Mouse (Mus musculus) layer of hippocampus, adult 8-10 months (tissue): ENCODE measurements around the gene Acp4. TPM values are rescaled to one million over a fixed set of nuclear protein-coding genes. Genes with fewer than 3 reads are reported as not detected.
A peak's percentile ranks its signal among the peaks of the same experiment; 100 is the strongest.
"Not testable (repeated sequence)": the region's sequence is repeated elsewhere in the genome, so short reads cannot be mapped to it uniquely, and the experiment has no call there.

ENCODE experiments used
- DNase-seq, 2 experiments: peaks; one replicate each; pipeline ENCODE4 v3.0.0; 2022; ENCODE audit warnings: low spot score in 2 of 2
- total RNA-seq, 4 experiments: library from RNA; stranded (reverse); gene quantifications; 2 replicates each; pipeline ENCODE4 v1.2.4; 2022

Gene Acp4
- total RNA-seq, 4 experiments from 2014 or later: not detected

DNA sequence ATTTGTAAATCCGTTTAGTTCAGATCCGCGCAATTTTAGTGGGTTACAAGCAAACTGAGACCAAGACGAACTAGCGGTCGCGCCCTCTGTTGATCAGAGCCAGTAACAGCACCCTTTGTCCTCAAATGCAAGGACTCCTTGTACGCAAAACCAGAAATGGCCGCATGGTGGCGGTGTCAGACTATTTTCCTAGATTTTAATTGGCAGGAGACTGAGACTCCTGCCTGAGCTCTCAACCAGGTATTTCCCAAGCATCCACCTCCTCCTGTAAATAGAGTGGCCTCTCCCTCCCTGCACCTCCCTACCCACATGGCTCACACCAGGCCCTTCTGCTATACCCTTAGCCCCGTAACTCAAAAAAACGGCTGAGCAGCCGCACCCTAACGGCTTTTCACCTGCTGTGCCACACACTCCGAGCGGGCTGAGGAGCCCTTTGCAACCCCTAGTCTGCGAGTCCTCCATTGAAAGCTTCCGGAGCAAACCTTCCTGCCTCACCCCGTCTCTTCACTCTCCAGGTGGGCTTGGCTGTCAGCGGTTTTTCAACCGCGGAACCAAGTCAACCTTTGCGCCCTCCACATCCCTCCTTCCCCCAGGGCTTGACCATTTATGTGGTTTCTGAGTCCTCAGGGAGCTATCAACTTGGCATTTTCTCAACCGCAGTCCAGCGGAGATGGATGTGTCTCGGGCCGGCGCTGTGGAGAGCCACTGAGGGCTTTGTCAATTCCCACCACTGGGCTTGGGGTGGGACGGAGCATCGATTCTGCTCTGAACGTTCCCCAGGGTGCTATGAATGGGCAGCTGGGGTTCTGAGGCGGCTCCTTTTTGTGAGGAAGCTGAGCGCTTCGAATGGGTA is 5.8 kb upstream of the Acp4 start:
- DNase-seq: peak; percentile 91 to 98

- DNase-seq: no peak
These were observed 4.0 kb upstream of the Acp4 start, which contains the start of gene Gm15517 for GRCm38 (mm10) chr7:44261147-44261546. Gm15517 (plus strand) TSS chr7:44261447.

DNA sequence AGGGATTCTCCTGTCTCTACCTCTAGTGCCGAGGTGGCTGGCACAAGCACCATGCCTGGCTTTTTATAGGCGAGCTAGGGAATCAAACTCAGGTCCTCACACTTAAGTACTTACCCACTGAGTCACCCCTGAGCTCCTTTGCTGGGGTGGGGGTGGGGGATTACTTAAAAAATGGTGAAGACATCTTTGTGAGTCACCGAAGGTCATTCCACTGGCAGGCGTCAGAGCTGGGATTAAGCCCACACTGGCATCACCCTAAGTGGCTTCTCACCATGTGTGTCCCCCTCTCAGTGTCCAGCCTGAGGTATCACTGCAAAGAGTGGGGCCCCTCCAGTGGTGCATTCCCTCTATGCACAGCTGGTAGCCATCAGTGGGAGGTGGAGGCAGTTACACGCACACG is 3.2 kb upstream of the Acp4 start:
- no peak for DNase-seq

GRCm38 (mm10) chr7:44254930-44255329 is 2.2 kb downstream of the Acp4 start:
- no peak for DNase-seq

- no peak for DNase-seq
These were observed 4.1 kb downstream of the Acp4 start for GRCm38 (mm10) chr7:44253023-44253616.

DNA sequence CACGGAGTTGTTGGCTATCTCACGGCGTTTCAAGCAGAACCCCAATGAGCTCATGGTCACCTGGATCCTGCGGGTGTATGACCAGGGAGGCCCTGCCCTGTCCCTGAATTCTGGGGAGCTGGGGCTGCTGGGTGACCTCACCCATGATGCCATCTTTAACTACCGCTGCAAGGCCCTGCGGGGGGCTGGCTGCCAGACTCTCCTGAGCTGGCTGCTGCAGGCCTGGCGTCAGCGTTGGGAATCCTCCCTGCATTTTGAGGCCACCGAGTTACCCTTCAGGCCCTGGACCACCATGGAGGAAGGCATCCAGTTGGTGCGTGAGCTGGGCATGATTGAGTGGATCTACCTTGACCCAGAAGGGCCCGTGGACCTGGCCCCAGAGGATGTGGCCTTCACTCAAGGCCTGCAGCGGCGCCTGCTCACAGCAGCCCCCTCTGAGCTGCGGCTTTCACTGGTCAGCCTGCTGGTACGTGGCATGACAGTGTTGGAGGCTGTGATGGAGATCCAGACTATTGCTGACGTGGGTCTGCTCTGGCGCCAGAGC is 6.4 kb downstream of the Acp4 start:
- not testable (repeated sequence) for DNase-seq

DNA sequence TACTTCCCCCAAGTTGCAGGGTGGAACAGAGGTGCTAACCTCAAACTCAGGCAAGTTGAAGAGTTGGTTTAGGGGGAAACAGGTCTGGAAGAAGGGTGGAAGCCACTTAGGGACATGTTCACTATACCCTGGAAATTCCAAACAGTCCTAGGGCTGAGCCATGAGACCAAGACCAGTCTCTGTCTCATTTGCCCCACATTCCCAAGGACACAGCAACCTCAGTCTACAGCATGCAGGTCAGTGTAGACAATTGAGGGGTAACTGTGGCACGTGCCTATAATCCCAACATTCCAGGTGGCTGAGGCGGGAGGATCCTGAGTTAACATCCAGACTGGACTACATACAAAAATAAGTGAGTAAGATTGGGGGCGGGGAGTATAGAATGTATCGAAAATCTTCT is 7.9 kb downstream of the Acp4 start:
- DNase-seq: no peak

- DNase-seq: no peak
These were observed 9.2 kb downstream of the Acp4 start for GRCm38 (mm10) chr7:44247971-44248370.

GRCm38 (mm10) chr7:44246984-44247470 is 10.2 kb downstream of the Acp4 start:
- peak in 1 of 2 experiments; percentile 52 for DNase-seq

DNA sequence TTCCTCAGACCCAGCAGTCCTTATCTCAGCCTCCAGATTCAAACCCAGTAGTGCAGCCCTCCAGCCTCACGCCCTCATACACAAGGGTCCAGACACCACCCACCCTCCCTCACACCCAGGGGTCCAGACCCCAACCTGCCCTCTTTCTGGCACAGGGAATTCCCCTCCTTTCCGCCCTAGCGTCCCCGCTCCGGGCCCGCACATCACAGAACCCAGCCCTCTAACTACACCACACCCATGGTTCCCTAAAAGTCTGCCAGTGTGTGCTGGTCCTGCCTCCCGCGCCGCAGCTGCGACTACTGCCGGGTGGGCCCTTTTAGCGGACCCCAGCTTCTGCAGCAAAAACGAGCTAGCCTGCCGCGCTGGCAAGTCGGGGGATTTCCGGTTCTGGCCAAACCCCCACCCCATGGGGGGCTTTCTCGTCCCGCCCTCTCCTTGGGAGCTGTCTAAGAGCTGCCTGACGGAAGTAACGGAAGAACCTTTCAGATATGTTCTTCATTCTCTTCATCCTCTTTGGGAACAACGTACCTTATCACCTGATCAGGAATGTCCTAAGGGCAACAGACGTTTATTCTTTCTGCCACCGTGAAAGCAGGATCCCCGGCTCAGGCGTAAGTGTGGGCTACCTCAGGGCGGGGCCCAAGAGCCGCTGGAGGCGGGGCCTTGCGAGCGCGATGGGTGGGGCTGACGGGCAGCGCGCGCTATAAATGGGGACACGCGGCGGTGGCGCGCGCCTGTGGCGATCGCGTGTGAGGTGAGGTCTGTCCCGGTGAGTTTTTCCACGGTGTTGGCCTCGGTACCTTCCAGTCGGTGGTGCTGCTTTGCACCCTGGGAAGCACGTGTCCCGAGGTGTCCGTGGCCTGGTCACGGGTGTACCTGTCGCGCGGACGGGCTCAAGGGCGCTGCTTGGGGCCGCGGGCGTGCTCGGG is 10.9 kb downstream of the Acp4 start, which contains the start of the genes 1700028J19Rik and 2410002F23Rik:
Gene 1700028J19Rik, minus strand, starts transcription at position 641 of the 929 bp plus-strand sequence.
Gene 2410002F23Rik, plus strand, starts transcription at position 668 of the 929 bp plus-strand sequence.
- peak; percentile 86 to 92 for DNase-seq

DNA sequence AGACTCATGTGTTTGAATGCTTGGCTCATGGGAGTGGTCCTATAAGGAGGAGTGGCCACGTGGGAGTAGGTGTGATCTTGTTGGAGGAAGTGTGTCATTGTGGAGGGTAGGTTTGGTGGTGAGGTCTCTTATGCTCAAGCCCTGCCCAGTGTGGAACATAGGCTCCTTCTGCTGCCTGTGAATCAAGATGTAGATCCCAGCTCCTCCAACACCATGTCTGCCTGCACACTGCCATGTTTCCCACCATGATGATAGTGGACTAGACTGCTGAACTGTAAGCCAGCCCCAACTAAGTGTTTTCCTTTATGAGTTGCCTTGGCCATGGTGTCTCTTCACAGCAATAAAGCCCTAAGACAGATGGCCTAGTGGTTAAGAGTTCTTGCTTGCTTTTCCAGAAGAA is 13.1 kb downstream of the Acp4 start:
- no peak for DNase-seq

DNA sequence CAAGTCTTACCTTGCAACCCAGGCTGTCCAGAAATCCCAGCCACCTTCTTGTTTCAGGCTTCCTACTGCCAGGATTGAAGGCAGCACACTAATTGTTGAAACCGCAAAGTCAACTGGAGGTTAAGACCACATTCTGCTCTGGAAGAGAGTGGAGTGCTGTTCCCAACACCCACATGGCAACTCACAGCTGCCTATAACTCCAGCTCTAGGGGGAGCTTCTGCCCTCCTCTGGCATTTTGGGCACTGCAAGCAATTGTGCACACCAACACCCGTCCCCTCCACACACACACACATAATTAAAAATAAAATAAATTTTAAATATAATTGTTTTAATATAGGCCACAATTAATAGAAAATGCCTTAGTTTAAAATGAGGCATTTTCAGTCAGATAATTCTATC is 16.0 kb downstream of the Acp4 start:
- DNase-seq: no peak

- DNase-seq: no peak
These were observed 16.5 kb downstream of the Acp4 start for GRCm38 (mm10) chr7:44240712-44241111.

GRCm38 (mm10) chr7:44239913-44240312 is 17.3 kb downstream of the Acp4 start:
- no peak for DNase-seq

GRCm38 (mm10) chr7:44235909-44236308 is 21.3 kb downstream of the Acp4 start, which contains the start of gene Gm36864:
Gm36864 (plus strand) TSS chr7:44236177.
- DNase-seq: no peak

DNA sequence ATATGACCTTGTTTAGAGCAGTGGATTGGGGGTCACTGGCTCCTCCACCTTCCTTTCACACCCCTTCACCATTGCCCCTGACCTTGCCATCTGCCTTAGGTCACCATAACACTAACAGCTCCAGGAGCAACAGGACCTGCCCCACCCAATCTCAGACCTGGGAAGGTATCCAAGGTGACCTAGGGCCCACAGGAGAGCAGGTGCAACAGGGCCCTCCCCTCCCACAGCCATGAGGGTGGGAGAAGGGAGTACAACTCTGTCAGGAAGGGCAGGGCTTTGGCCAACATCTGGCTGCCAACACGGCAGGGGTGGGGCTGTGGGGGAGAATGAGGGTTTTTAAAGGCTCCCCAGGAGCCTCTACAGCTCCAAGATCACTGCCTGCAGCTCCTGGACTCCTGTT is 32.1 kb downstream of the Acp4 start, which contains the start of gene Klk1:
Gene Klk1, plus strand, starts transcription at position 285 of the 400 bp plus-strand sequence.
- DNase-seq: no peak

DNA sequence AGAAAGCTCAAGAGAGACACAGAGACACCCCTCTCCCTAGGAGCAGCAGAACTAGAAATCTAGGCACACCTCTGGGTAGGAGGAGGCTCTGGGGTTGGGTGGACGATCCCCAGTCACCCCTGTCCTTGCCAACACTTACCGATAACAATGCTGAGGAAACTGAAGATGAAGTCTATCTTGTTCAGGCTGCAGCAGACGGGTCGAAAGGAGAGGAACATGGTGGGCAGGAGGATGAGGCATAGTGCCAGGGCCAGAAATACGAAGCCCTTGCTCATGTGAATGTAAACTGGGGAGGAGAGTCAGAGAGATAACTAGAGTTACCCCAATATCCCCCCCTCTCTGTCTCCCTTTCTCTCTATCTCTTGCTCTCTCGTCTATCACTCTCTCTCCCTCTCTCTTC is 34.8 kb downstream of the Acp4 start:
- DNase-seq: not testable (repeated sequence)

DNA sequence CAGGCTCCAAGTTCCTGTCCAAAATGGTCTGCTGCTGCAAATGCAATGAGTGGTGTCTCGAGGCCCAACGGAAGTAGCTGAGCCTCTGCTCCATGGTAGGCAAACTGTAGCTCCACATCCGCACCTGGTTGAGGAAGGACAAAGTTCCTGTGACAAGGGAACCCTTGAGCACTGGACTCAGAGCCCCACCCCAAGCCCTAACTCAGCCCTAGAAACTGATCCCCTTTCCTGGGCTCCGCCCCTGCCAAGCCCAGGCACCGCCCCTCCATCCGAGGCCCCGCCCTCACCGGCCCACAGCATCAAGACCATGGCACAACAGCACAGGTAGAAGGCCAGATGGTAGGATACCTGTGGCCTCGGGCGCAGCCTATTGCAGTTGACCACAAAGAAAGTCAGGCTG is 35.6 kb downstream of the Acp4 start:
- DNase-seq: not testable (repeated sequence)

DNA sequence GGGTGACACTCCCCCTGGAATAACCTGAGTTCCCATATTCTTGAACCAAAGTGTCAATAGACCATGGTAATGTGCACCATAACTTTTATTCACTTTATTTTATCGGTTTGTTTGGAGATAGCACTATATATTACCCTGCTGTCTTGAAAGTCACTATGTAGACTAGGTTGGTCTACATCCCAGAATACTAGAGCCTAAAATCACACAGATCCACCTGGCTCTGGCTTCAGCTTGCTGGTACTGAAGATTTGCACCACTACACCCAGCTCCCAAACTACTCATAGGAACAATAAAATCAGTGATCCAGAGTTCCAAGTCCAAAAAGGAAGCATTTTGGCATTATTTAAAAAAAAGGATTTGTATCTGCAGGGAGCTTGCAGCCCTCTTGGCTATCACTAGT is 41.5 kb downstream of the Acp4 start, which contains the start of gene Klk1b5:
Gene Klk1b5, plus strand, starts transcription at position 301 of the 400 bp plus-strand sequence.
- no peak for DNase-seq

DNA sequence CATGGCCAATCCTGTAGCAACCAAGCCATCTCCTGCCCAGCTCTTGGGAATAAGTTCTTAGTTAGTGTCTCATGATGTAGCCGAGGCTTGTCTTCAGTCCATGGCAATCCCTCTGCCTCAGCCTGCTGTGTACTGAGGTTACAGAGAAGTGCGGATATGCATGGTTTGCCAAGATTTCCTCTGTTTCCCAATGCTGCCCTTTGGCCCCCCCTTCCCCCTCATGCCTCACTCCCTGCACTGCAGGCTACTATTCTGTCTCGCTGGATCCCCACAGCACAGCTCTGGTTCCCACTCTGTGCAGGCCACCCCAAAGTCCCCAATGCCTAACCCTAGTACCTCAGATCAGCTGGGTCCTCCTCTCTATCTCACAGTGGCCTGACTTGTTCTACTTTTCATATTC is 48.9 kb downstream of the Acp4 start:
- DNase-seq: no peak

DNA sequence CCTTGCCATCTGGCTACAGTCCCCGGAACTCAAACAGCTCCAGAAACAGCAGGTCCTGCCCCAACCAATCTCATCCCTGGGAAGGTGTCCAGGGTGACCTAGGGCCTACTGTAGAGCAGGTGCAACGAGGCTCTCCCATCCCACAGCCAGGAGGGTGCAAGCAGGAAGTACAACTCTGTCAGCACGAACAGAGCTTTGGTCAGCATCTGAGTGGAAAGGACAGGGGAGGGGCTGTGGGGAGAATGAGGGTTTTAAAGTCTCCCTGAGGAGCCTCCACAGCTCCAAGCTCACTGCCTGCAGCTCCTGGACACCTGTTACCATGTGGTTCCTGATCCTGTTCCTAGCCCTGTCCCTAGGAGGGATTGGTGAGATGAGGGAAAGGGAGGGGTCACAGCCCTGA is 50.0 kb downstream of the Acp4 start, which contains the start of gene Klk1b4:
Gene Klk1b4, plus strand, starts transcription at position 301 of the 400 bp plus-strand sequence.
- DNase-seq: not testable (repeated sequence)
